Mouse (Mus musculus) activated CD4-positive, CD25-positive, alpha-beta regulatory T cell (primary cell): ENCODE results near the gene Gsc2. TPM values are rescaled to one million over a fixed set of nuclear protein-coding genes. Genes with fewer than 3 reads are reported as not detected.

Source experiments
- polyA plus RNA-seq, 2 experiments: library from polyadenylated mRNA; unstranded; fragments of 100-300 nt; shearing (Covaris generic); gene quantifications; one replicate each; pipeline ENCODE4 v1.2.1; 2017

Gene Gsc2
- polyA plus RNA-seq = not detected

DNA sequence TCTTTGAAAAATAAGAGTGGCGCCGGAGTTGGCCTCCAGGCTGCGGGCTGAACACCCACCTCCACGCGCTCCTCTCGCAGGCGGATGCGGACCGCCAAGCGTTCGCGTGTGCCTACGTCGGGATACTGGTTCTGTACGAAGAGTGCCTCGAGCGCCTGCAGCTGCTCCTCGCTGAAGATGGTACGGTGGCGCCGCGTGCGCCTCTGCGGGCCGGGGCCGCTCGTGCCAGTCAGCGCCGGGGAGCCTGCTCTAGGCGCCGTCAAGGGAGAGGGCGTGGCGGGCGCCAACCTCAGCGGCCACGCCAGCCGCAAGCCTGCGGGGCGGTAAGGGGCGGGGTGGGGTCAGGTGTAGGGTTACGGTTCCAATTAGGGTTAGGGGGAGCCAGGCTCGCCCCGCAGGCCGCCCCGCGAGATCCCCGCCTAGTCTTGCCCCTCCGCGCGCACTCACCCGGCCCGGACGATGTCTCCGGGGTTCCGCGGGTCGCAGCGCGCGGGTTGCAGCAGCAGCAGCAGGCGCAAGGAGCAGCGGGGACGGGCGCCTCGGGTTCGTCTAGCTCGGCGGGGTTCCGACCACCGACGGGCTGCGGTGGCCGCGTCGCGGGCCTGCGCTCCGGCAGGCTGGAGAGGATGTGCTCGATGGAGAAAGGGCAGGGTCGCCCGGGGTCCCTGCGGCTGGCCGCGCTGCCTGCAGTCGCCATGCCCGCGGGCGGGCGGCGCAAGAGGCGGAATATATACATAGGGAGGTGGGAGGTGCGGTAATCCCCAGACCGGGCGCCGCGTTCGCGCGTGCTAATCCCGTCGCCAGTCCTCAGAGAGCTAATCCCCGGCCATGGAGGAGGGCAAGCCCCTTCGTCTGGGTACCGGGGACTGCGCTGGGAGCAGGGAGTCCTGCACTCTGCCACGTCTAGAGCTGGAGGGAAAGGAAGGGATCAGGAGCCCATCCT, at the start of gene Gsc2:
TSS of gene Gsc2 (minus strand) at position 753 of the 943 bp plus-strand sequence.

GRCm38 (mm10) chr16:17928087-17928580, 13.3 kb upstream of the Gsc2 start, which contains the start of gene Slc25a1:
Gene Slc25a1, minus strand, starts transcription at chr16:17928219.

DNA sequence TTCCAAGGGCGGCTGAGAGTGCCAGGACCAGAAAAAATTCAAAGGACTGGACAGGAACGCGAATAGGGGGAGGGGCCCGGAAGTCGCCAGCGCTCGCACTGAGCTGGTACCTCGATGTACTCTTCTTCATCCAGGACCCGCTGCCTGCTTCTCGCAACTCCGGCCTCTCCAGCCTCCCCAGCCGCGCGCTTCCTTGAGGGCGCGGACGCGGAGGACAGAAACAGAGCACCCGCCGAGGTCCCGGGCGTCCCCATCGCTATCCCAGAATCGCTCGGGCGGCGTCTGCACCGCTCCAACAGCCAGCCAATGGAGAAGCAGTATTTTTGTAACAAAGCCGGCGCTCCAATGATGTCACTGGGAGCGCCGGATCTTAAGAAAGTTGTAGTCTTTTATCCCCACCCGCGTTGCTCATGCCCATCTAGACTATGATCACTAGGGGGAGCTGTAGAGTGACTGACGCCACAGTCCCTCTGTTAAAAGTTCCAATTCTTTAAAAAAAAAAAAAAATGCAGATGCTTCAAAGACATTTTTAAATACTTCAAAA, 3.7 kb downstream of the Gsc2 start, which contains the start of gene Ess2:
TSS of gene Ess2 (minus strand) at position 297 of the 544 bp plus-strand sequence.

GRCm38 (mm10) chr16:17898462-17898861, 16.4 kb downstream of the Gsc2 start, which contains the start of the genes Dgcr2 and Tssk2:
Gene Dgcr2, minus strand, starts transcription at chr16:17898562.
Gene Tssk2, plus strand, starts transcription at chr16:17898637.

GRCm38 (mm10) chr16:17893923-17894322, 20.9 kb downstream of the Gsc2 start, which contains the start of gene Tssk1:
Gene Tssk1, plus strand, starts transcription at chr16:17894223.

GRCm38 (mm10) chr16:17891567-17891959, 23.3 kb downstream of the Gsc2 start, which contains the start of gene Gm20518:
Gene Gm20518, minus strand, starts transcription at chr16:17891671.

Other genes starting within 250 kb of the Gsc2 start
- 100 to 1,000 TPM in 1 of 2 experiments, 10 to 100 TPM in 1; 90.2 to 128 TPM for gene Med15, start 182.2 kb downstream of the Gsc2 start, polyA plus RNA-seq
- gene Klhl22, start 155.4 kb downstream of the Gsc2 start, polyA plus RNA-seq = 10 to 100 TPM; 11.1 to 14.1 TPM
- gene Scarf2, start 117.8 kb downstream of the Gsc2 start, polyA plus RNA-seq = under 1 TPM in 1 of 2 experiments, not detected in 1; 0.07 TPM
- not detected for gene B830017H08Rik, start 81.9 kb downstream of the Gsc2 start, polyA plus RNA-seq
- gene Car15, start 76.7 kb downstream of the Gsc2 start, polyA plus RNA-seq = 1 to 10 TPM; 1.5 to 2.1 TPM
- gene Gm20518, start 23.4 kb downstream of the Gsc2 start, polyA plus RNA-seq = under 1 TPM; 0.31 to 0.33 TPM
- not detected for gene Tssk1, start 20.8 kb downstream of the Gsc2 start, polyA plus RNA-seq
- gene Dgcr2, start 16.5 kb downstream of the Gsc2 start, polyA plus RNA-seq = 10 to 100 TPM; 36.9 to 52.6 TPM
- not detected for gene Tssk2, start 16.4 kb downstream of the Gsc2 start, polyA plus RNA-seq
- gene Ess2, start 3.7 kb downstream of the Gsc2 start, polyA plus RNA-seq = 10 to 100 TPM; 51.7 to 68.8 TPM
- gene Slc25a1, start 13.2 kb upstream of the Gsc2 start, polyA plus RNA-seq = 10 to 100 TPM; 40.7 to 50.5 TPM
- not detected for gene Vpreb2, start 65.4 kb upstream of the Gsc2 start, polyA plus RNA-seq
- 10 to 100 TPM; 36.6 to 37.8 TPM for gene Dgcr6, start 137.8 kb upstream of the Gsc2 start, polyA plus RNA-seq
- gene Prodh, start 175.1 kb upstream of the Gsc2 start, polyA plus RNA-seq = 1 to 10 TPM; 3.8 to 9.4 TPM
- gene Rtn4r, start 212.6 kb upstream of the Gsc2 start, polyA plus RNA-seq = not detected